Mouse (Mus musculus) c-Kit-positive CD71-positive TER-119-positive erythroid progenitor cells, embryonic 14.5 days (primary cell): Measurements from ENCODE around the gene Dnase1l2.
A peak's percentile ranks its signal among the peaks of the same experiment; 100 is the strongest.
"Not testable (repeated sequence)": the region's sequence is repeated elsewhere in the genome, so short reads cannot be mapped to it uniquely, and the experiment has no call there.

Experiments
- DNase-seq: peaks from one replicate; pipeline ENCODE4 v3.0.0-alpha.2; 2013; ENCODE audit warnings: low spot score

Gene Dnase1l2

DNA sequence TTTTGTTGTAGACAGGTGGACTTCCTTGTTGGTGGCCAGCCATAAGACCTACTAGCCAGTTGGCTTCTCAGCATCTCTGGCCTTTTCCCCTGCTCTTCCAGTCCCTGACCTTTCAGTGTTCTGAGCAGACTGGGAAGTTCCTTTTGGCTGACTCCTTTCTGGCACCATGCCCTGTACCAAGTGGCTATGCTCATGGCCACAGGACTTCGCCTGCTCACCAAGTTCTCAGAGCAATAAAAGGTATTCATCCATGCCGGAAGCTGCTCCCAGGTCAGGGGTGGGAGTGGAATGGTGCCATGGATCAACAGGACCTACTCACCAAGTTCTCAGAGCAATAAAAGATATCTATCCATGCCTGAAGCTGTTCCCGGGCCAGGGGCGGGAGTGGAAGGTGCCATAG lies 29.6 kb upstream of the Dnase1l2 start:
- DNase-seq, result no peak

DNA sequence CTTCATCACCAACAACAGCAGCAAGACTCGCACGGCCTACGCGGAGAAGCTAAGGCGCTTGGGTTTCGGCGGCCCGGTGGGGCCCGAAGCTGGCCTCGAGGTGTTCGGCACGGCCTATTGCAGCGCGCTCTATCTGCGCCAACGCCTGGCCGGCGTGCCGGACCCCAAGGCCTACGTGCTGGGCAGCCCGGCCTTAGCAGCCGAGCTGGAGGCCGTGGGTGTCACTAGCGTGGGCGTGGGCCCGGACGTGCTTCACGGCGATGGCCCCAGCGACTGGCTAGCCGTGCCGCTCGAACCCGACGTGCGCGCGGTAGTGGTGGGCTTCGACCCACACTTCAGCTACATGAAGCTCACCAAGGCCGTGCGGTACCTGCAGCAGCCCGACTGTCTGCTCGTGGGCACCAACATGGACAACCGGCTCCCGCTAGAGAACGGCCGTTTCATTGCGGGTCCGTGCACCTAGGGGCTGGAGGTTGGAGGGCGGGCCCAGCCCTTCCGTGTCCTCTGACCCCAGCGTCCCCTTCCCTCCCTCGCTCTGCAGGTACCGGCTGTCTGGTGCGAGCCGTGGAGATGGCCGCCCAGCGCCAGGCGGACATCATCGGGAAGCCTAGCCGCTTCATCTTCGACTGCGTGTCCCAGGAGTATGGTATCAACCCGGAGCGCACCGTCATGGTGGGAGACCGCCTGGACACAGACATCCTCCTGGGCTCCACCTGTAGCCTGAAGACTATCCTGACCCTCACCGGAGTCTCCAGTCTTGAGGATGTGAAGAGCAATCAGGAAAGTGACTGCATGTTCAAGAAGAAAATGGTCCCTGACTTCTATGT lies 28.0 kb upstream of the Dnase1l2 start:
- DNase-seq, result peak; percentile 23

DNA sequence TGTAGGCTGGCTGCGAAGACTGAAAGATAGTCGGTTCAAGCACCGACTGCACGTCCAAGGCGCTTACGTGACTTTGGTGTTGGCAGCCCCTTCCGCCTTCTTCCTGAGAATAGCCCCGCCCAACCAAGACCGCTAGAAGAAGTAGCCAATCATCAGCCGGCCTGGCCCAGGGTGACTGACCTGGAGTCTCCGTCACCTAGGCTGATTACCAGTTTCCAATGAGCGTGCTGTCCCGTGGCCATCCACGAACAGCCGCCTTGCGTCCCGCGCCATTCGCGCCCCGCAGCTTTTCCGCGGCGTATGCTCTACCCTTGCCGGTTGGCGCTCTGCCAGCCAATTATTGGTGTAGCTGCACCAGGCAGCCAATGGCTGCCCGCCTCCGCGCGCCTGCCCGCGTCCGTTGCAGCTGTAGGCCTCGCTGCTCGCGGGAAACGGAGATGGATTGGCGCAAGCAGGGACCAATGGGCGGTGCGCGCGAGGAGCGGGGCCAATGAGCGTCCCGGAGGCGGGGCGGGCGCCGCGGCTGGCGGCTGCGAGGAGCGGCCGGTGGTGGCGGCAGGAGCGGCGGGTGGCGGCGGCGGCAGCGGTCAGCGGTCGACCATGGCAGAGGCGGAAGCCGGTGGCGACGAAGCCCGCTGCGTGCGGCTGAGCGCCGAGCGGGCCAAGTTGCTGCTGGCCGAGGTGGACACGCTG lies 27.2 kb upstream of the Dnase1l2 start, which contains the start of the genes E4f1 and Pgp:
TSS of gene E4f1 (minus strand) at position 404 of the 693 bp plus-strand sequence.
TSS of gene Pgp (plus strand) at position 483 of the 693 bp plus-strand sequence.
- peak; percentile 98 for DNase-seq

DNA sequence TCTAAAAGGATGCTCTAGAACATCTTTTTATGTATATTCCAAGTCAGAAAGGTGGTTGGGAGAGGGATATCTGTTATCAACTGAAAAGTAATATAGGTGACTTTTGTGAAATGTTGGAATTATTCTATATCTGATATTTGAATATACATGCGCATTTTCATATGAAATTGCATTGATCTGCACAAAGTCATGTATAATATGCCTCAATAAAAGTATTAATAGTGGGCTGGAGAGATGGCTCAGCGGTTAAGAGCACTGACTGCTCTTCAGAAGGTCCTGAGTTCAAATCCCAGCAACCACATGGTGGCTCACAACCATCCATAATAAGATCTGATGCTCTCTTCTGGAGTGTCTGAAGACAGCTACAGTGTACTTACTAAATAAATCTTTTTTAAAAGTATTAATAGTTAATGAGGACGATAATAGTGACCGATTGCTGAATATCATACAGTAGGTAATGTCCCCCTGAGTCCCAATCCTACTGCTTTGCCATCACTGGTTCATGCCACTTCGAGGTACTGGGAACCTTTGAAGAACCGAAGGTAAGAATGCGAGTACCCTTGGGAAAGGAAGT lies 26.5 kb upstream of the Dnase1l2 start:
- DNase-seq, result no peak

DNA sequence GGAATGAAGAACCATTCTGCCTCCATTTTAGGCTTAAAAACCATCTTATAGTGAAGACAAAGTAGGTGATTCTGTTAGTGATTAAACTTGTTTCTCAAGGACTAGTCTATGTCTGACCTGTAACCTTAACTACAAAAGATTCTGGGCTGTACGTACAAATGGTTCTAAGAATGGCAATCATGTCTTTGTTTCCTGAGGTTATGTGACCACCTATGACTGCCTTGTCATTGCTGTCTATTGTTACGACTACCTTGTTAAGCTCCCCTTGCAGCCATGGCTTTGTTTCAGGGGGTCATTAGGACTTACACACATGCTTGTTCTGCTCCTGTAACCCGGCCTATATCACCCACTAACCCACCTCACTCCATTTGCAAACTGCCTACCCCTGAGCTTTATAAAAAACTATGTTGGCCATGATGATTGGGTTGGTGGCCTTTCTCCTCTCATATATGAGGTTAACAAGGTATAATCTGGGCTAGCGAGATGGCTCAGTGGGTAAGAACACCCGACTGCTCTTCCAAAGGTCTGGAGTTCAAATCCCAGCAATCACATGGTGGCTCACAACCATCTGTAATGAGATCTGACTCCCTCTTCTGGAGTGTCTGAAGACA lies 25.8 kb upstream of the Dnase1l2 start:
- DNase-seq, result no peak

DNA sequence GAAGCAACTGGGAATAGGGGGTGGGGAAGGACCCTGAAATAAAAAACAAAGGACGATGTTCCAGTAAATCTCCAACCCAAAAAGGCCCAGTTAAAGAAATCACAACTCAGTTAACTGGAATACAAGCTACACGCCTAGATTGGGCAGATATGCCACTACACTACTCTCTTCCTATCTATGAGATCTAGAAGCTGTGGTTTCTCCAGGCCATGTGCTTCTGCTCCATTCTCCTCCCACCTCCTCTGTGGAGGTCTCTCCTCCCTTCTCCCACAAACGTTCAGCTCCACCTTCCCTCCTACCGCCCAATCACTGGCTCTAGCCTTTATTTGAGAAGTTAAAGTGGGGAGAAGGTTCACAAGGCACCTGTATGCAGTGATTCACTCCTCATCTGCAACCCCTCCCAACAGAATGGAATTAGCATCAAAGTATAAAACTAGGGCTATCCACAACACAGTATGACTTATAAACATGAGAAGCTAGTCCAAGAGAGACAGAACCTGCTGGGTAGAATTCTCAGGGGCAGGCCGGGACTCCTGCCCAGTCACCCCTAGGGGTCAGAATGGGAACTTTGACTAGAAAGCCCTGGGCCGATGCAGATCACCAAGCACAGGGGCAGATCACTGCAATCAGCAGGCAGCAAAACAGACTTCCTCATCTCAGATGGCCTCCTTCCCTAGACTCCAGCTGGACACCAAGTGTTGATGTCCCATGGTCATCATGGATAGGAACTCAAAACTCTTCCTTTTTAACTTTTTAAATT lies 20.6 kb upstream of the Dnase1l2 start:
- DNase-seq, result peak; percentile 26

DNA sequence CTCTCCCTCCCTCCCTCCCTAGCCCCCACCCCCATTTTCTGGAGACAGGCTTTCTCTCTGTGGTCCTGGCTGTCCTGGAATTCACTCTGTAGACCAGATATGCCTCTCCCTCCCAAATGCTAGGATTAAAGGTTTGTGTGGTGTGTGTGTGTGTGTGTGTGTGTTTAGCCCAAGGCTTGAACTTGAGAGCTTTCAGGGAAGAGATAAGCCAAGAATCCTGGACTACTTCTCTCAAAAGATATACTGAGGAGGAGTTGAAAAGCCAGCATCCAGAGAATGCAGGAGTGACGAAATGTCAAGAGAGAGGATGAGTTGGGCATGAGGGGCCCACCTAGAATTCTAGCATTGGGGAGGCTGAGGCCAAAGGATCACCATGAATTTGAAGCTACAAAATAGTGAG lies 20.0 kb upstream of the Dnase1l2 start:
- DNase-seq, result no peak

DNA sequence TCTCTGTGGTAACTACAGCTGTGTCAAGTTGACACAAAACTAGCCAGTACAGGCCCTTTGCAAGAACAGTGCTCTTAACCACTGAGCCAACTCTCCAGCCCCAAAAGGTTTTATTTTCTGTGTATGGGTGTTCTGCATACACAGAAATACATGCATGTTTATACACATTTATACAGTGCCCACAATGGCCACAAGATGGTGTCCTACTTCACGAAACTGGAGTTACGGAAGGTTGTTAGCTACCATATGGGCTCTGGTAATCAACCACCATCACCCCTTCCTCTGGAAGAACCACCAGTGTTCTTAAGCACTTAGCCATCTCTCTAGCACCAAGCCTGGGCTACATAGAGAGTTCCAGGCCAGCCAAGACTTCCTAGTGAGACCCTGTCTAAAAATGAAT lies 18.7 kb upstream of the Dnase1l2 start:
- DNase-seq, result peak; percentile 57

DNA sequence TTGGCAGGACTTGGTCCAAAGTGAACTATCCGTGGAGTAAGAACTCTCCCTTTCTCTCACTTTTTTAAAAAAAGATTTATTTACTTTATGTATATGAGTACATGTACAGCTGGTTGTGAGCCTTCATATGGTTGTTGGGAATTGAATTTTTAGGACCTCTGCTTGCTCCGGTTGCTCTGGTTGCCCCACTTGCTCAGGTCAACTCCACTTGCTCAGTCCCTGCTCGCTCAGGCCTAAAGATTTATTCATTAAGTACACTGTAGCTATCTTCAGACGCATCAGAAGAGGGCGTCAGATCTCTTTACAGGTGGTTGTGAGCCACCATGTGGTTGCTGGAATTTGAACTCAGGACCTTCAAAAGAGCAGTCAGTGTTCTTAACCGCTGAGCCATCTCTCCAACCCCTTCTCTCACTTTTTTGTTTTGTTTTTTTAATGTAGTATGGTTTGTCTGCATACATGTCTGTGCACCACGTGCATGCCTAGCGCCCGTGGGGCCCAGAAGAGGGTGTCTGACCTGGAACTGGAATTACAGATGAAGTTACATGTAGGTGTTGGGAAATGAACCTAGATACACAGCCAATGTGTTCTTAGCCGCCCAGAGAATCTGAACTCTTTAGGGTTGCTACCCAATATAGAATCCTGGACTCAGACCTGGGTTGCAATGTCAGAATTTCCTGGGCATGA lies 12.8 kb upstream of the Dnase1l2 start:
- not testable (repeated sequence) for DNase-seq

DNA sequence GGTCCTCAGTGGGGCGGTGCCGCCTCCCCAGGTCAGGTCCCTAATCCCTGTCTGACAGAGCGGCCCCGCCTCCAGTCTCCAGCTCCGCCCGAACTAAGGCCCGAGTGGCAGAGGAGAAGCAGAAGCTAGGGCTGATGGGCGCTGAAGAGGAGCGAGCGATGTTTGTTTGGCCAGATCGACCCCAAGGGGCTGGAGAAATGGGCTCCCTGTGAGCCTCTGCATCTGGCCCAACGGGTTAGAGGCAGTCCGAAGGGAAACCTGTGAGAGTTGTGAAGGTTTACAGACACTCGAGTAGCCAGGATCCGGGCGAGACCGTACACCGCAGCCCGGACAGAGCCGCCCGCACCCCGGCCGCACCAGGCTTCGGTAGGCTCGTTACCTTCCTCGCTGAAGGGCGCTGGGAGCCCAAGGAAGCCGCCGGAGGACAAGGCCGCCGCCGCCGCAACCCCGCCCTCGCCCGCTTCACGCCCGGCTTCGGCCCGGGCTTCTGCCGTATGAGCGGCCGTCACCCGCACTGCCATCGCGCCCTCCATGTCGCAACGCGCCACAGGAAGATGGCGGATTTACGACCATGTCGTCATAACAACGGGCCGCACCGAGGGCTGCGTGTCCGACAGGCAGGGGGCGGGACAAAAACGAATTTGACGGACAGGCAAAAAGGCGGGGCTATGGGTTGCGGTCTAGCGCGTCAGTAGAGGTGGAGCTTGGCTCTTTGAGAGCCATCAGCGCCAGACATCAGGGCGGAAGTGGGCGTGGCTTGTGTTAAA lies 12.0 kb upstream of the Dnase1l2 start:
- DNase-seq, result peak; percentile 99

DNA sequence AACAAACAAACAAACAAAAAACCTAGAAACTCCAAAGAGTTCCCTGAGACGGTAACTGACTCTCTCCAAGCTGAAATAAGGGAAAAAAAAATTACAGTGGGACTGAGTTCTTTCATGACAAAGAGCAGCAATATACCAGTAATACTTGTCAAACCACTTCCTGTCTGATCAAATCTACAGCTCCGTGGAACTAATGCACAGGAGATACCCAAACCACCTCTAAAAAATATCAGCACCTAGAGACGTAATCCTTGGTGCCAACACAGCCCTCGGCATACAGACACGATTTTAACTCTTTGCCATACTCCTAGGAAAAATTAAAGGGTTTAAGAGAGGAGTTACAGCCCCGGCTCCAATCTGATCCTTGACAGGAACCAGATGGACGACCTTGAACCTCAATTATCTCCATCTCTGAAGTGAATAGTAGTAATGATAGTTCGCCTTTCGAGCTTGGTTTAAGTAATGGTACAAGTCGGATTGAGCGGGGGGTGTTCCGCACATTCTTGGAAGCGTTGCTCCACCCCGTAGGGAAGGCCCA lies 11.4 kb upstream of the Dnase1l2 start:
- DNase-seq, result peak; percentile 57

DNA sequence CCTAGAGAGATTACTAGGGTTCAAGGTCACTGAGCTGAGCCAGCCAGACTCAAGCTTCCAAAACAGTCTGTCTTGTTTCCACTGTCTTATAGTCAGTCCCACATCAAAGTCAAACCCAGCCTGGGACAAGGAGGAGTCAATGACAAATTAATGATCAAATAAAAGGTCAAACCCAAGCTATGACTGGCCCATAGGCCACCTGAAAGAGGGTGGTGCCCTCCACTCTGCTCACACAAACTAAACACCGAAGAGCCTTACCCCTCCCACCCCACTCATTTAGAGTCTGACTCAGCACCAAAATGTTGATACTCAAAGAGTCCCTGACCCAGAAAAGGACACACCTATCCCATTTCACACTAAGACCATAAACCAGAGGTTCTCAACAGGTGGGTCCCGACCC lies 10.5 kb upstream of the Dnase1l2 start:
- no peak for DNase-seq

DNA sequence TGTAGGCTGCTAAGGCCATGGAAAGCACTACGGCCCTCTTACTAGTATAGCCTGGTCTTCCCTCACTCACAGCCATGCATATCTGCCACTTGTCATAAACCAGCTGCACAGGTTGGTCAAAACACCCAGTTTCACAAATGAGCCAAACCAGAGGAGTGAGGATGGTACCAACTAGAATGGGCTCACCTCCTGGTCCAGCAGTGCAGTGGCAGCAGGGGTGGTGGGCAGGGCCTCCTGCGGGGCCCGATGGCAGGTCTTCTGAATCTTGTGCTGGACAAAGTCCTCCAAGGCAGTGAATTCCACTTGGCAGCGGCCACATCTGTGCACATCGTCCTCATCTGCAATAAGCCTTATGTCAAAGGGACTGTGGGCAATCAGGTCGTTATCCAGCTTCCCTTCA lies 8.3 kb upstream of the Dnase1l2 start:
- DNase-seq, result no peak

DNA sequence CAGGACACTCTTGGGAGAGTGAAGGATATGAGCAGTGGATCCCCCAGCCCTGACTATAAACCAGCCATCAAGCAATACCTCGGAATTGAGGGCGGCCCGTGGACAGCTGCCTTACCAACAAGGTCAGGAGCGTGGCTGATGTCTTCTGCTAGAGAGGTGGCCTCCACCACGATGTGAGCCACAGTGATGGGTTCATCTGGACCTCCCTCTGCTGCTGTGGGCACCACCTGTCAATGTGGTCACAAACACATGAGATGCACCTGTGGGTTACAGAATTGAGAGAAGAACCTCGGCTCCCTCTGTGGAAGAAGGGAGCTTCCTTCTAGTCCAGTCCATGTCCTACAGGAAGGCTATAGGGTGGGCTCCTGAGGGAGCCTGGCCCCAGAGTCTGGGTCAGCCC lies 6.6 kb upstream of the Dnase1l2 start:
- no peak for DNase-seq

DNA sequence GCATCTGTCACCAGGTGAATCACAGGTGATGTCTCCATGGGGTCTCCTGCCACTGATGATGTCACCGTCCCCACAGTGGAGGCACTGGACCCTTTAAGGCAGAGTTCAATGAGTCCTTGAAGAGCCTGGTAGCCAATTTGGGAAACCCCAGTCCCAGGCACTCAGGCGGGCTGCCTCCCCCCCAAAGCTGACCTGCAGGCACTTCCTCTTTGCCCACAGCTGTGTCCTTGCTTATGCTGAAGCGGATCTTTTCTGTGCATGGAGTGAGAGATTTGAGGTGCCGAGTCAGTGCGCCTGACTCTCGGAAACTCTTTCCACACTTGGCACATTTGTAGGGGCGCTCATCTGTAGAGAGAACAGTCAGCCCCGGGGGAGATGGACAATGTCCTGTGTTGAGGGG lies 3.7 kb upstream of the Dnase1l2 start:
- DNase-seq, result no peak

DNA sequence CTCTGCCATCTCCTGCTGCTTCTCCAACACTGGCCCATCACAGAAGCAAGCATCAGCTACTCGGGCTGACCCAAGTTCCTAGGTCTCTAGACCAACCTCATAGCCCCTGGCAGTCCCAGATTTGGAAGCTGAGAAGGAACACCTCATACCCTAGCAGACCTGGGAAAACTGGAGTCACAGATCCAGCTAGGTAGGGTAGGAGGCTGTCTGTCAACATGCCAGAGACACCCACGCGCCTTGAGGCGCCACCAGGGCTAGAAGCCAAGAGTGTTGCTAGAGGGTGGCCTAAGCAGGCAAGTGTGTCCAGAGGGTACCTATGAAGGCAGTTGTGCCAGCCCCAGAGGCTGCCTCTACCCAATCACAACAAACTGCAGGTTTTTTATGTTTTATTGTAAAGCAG lies 504 bp upstream of the Dnase1l2 start:
- DNase-seq, result no peak

DNA sequence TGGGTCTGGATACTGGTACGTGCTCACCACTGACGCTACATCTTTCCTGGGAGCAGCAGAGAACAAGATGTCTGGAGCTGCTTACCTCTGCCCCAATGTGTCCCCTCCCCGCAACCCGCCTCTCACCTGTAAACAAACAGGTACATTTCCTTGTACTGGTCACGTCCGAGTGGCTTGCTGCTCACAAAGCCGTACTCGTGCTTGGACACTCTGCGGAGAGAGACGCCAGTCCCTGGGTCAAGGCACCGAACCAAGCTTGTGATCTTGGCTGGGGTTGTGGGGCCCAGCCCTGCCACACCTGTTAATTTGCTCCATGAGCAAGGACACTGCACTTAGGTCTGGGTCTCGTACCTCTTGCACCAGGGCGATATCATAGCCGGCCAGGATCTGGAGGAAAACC lies 798 bp downstream of the Dnase1l2 start:
- DNase-seq, result no peak

DNA sequence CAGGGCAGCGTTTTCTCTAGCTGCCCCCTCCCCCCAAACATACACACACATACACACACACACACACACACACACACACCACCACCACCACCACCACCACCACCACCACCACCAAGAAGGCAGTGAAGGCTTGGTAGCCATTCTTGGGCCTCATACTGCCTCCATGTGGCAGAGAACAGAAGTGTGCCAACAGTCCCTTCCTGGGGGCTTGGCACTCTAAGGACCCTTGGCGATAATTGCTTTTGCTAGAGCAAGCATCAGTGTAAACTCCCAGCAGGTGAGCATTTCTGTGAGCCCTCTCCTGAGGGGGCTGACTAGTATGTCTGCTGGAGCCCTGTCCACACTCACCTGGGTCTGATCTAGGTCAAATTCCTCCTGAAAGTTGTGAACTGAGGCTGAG lies 1.8 kb downstream of the Dnase1l2 start:
- DNase-seq, result no peak

DNA sequence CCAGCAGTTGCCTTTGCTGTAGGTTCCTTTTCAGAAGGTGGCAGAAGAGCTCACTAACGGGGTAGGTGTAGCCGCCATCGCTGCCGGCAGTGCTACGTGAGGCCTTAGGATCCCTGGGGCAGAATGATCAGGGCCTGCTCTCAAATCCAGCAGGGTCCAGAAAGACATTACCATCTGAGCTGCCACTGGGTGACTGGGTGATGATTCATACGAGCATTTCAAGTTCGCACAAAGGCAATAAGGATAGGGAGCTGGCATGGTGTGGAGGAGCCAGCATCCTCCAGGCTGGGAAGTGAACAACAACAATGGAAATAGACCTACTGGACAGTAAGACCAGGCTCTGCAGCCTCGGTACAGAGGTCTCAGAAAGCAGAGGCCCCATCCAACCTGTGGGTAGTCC lies 2.5 kb downstream of the Dnase1l2 start:
- no peak for DNase-seq

DNA sequence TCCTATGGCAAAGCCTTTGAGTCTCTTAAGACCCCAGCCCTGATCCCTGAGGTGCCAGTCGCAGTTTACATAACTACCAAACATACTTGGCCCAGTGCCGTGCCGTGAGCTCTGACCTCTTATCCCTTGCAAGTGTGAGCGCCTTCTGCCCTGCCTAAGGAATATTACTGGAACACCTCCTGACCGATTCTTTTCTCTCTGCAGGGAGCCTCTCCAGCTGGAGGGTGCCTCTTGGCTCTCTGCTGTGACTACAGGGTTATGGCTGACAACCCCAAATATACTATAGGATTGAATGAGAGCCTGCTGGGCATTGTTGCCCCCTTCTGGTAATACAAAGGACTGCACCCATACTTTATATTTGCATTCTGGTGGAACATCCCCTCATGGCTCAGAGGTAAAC lies 5.9 kb downstream of the Dnase1l2 start:
- peak; percentile 61 for DNase-seq
